Mouse (Mus musculus) urinary bladder, postnatal 10 days (tissue): ENCODE measurements around the gene Zfp980.
"Not testable (repeated sequence)": the region's sequence is repeated elsewhere in the genome, so short reads cannot be mapped to it uniquely, and the experiment has no call there.

ENCODE experiments used
- DNase-seq: peaks from one replicate; pipeline ENCODE4 v3.0.0; 2022; ENCODE audit warnings: low spot score

Zfp980 gene

GRCm38 (mm10) chr4:145670385-145670784, at the start of gene Zfp980:
TSS of gene Zfp980 (plus strand) at chr4:145670685.
- DNase-seq = not testable (repeated sequence)

GRCm38 (mm10) chr4:145640416-145641185, 29.9 kb upstream of the Zfp980 start:
- DNase-seq = not testable (repeated sequence)

- not testable (repeated sequence) for DNase-seq
Observed at GRCm38 (mm10) chr4:145674286-145674780, 3.8 kb downstream of the Zfp980 start.

- DNase-seq = not testable (repeated sequence)
Observed at GRCm38 (mm10) chr4:145680217-145680616, 9.7 kb downstream of the Zfp980 start.

GRCm38 (mm10) chr4:145680672-145681387, 10.3 kb downstream of the Zfp980 start:
- not testable (repeated sequence) for DNase-seq

- not testable (repeated sequence) for DNase-seq
Observed at GRCm38 (mm10) chr4:145682021-145682420, 11.5 kb downstream of the Zfp980 start.

GRCm38 (mm10) chr4:145683024-145683766, 12.7 kb downstream of the Zfp980 start:
- DNase-seq = not testable (repeated sequence)

GRCm38 (mm10) chr4:145686061-145686460, 15.6 kb downstream of the Zfp980 start:
- DNase-seq = not testable (repeated sequence)

- not testable (repeated sequence) for DNase-seq
Observed at GRCm38 (mm10) chr4:145744935-145745644, 74.6 kb downstream of the Zfp980 start.

- DNase-seq = not testable (repeated sequence)
Observed at GRCm38 (mm10) chr4:145745645-145745991, 75.1 kb downstream of the Zfp980 start.
